Comparison of ENCODE assay signal across 22 mouse cellular contexts in genomic region chr2:130432157-130432556, GRCm38 (mm10). TPM values are rescaled to one million over a fixed set of nuclear protein-coding genes. Genes with fewer than 3 reads are reported as not detected.
DNase-seq lines count a peak whose midpoint lies in the region; ATAC-seq lines count a peak whose summit lies in the region.
"Had no signal": no experiment of that assay in that cellular context is flagged by ENCODE, and none has a peak within 500 bp of the region (broad histone marks: within the 10 kb centered on the region; RNA-seq: fewer than 3 reads in every experiment).

No protein-coding gene starts in this region.

- H3K9ac ChIP-seq in forebrain, embryonic 14.5 days (ENCODE audit: low read length), result no peak overlapping the region
- H3K9ac ChIP-seq in forebrain, embryonic 12.5 days, result no peak overlapping the region
- no peak overlapping the region for H3K9ac ChIP-seq in forebrain, embryonic 16.5 days (replicated peaks; ENCODE audit: low read depth, low read length)
- 0 out of 2 replicates have a peak overlapping the region, but pooled peaks have one; percentile 19 for H3K9ac ChIP-seq in heart, embryonic 13.5 days
- no peak overlapping the region for H3K9ac ChIP-seq in heart, embryonic 12.5 days
- H3K9ac ChIP-seq: embryonic facial prominence, embryonic 12.5 days had no signal

- no peaks in the 10 kb centered on the region for H3K27me3 ChIP-seq in forebrain, embryonic 14.5 days (replicated peaks; ENCODE audit: control insufficient read depth, insufficient read depth, low read length)
- H3K27me3 ChIP-seq in forebrain, embryonic 12.5 days, result no peaks in the 10 kb centered on the region
- no peaks in the 10 kb centered on the region for H3K27me3 ChIP-seq in forebrain, embryonic 16.5 days (replicated peaks; ENCODE audit: control insufficient read depth, insufficient read depth, low read length)
- no peaks in the 10 kb centered on the region for H3K27me3 ChIP-seq in forebrain, embryonic 10.5 days (ENCODE audit: poor library complexity, severe bottlenecking)
- H3K27me3 ChIP-seq in heart, embryonic 13.5 days (replicated peaks), result no peaks in the 10 kb centered on the region
- H3K27me3 ChIP-seq in heart, embryonic 12.5 days (replicated peaks), result no peaks in the 10 kb centered on the region
- H3K27me3 ChIP-seq: CH12.LX; embryonic facial prominence, embryonic 12.5 days; Patski had no signal

- H3K27ac ChIP-seq in forebrain, embryonic 14.5 days (ENCODE audit: low read depth, low read length), result no peak overlapping the region
- no peak overlapping the region for H3K27ac ChIP-seq in forebrain, embryonic 12.5 days
- H3K27ac ChIP-seq in forebrain, embryonic 16.5 days (ENCODE audit: low read length), result peak overlapping the region; percentile 37
- no peak overlapping the region for H3K27ac ChIP-seq in forebrain, embryonic 10.5 days
- no peak overlapping the region for H3K27ac ChIP-seq in heart, embryonic 13.5 days (replicated peaks)
- no peak overlapping the region for H3K27ac ChIP-seq in heart, embryonic 12.5 days (ENCODE audit: poor library complexity, severe bottlenecking)
- H3K27ac ChIP-seq: embryonic facial prominence, embryonic 10.5 days; embryonic facial prominence, embryonic 12.5 days had no signal

- 0 out of 2 replicates have a peak, but pooled peaks cover 2% of the 10 kb centered on the region for H3K36me3 ChIP-seq in forebrain, embryonic 14.5 days (ENCODE audit: control insufficient read depth, insufficient read depth, low read length)
- peaks cover 8% of the 10 kb centered on the region; the same call in 1 of the 2 replicates for H3K36me3 ChIP-seq in forebrain, embryonic 12.5 days (replicated peaks)
- no peaks in the 10 kb centered on the region for H3K36me3 ChIP-seq in forebrain, embryonic 16.5 days (ENCODE audit: control insufficient read depth, insufficient read depth)
- H3K36me3 ChIP-seq in forebrain, embryonic 10.5 days (replicated peaks), result peaks cover 38% of the 10 kb centered on the region
- peaks cover 10% of the 10 kb centered on the region for H3K36me3 ChIP-seq in heart, embryonic 13.5 days
- H3K36me3 ChIP-seq in heart, embryonic 12.5 days, result peaks cover 11% of the 10 kb centered on the region

- H3K4me1 ChIP-seq in forebrain, embryonic 14.5 days (ENCODE audit: control insufficient read depth, insufficient read depth, low read length), result no peaks in the 10 kb centered on the region
- H3K4me1 ChIP-seq in forebrain, embryonic 12.5 days, result no peaks in the 10 kb centered on the region
- no peaks in the 10 kb centered on the region for H3K4me1 ChIP-seq in forebrain, embryonic 16.5 days (replicated peaks; ENCODE audit: control insufficient read depth, insufficient read depth, low read length)
- no peaks in the 10 kb centered on the region for H3K4me1 ChIP-seq in forebrain, embryonic 10.5 days
- peaks cover 26% of the 10 kb centered on the region for H3K4me1 ChIP-seq in heart, embryonic 13.5 days
- peaks cover 13% of the 10 kb centered on the region for H3K4me1 ChIP-seq in heart, embryonic 12.5 days (replicated peaks)
- H3K4me1 ChIP-seq: embryonic facial prominence, embryonic 10.5 days; embryonic facial prominence, embryonic 12.5 days had no signal

- no peak overlapping the region for H3K4me2 ChIP-seq in forebrain, embryonic 14.5 days (ENCODE audit: low read length)
- no peak overlapping the region for H3K4me2 ChIP-seq in forebrain, embryonic 12.5 days
- H3K4me2 ChIP-seq in forebrain, embryonic 16.5 days (ENCODE audit: low read length), result no peak overlapping the region
- H3K4me2 ChIP-seq in heart, embryonic 13.5 days, result no peak overlapping the region
- no peak overlapping the region for H3K4me2 ChIP-seq in heart, embryonic 12.5 days
- H3K4me2 ChIP-seq: embryonic facial prominence, embryonic 12.5 days had no signal

- ATAC-seq in forebrain, embryonic 14.5 days, result no peak
- ATAC-seq in forebrain, embryonic 12.5 days (ENCODE audit: low FRiP score), result no peak
- ATAC-seq in forebrain, embryonic 16.5 days, result peak; percentile 67
- no peak for ATAC-seq in heart, embryonic 13.5 days (ENCODE audit: extremely low read depth, insufficient number of reproducible peaks, low FRiP score, low TSS enrichment)
- ATAC-seq in heart, embryonic 12.5 days (ENCODE audit: insufficient number of reproducible peaks, low FRiP score), result no peak
- ATAC-seq: activated CD4-positive, CD25-positive, alpha-beta regulatory T cell, adult 4 months; CD4-positive, CD25-positive, alpha-beta regulatory T cell, adult 4 months; Patski had no signal

- no peak overlapping the region for H3K4me3 ChIP-seq in forebrain, embryonic 14.5 days (ENCODE audit: low read depth, low read length)
- H3K4me3 ChIP-seq in forebrain, embryonic 12.5 days (replicated peaks), result no peak overlapping the region
- no peak overlapping the region for H3K4me3 ChIP-seq in forebrain, embryonic 16.5 days (replicated peaks; ENCODE audit: low read length)
- H3K4me3 ChIP-seq in forebrain, embryonic 10.5 days, result no peak overlapping the region
- H3K4me3 ChIP-seq in heart, embryonic 13.5 days, result no peak overlapping the region
- no peak overlapping the region for H3K4me3 ChIP-seq in heart, embryonic 12.5 days
- H3K4me3 ChIP-seq: embryonic facial prominence, embryonic 10.5 days; embryonic facial prominence, embryonic 12.5 days had no signal

- no peaks in the 10 kb centered on the region for H3K9me3 ChIP-seq in forebrain, embryonic 14.5 days (replicated peaks; ENCODE audit: control insufficient read depth, low read length)
- no peaks in the 10 kb centered on the region for H3K9me3 ChIP-seq in forebrain, embryonic 12.5 days
- no peaks in the 10 kb centered on the region for H3K9me3 ChIP-seq in forebrain, embryonic 16.5 days (ENCODE audit: control insufficient read depth, low read length)
- no peaks in the 10 kb centered on the region for H3K9me3 ChIP-seq in forebrain, embryonic 10.5 days
- H3K9me3 ChIP-seq in heart, embryonic 13.5 days, result no peaks in the 10 kb centered on the region
- H3K9me3 ChIP-seq in heart, embryonic 12.5 days (replicated peaks), result no peaks in the 10 kb centered on the region
- H3K9me3 ChIP-seq: embryonic facial prominence, embryonic 10.5 days; embryonic facial prominence, embryonic 12.5 days; G1E had no signal

- WGBS in forebrain, embryonic 14.5 days, result 81% methylated on average over 3 of the region's 3 CpGs
- WGBS in forebrain, embryonic 12.5 days, result 89% methylated on average over 3 of the region's 3 CpGs
- WGBS in forebrain, embryonic 16.5 days, result 67% methylated on average over 3 of the region's 3 CpGs
- WGBS in forebrain, embryonic 10.5 days, result 95% methylated on average over 3 of the region's 3 CpGs
- WGBS in heart, embryonic 13.5 days, result 68% methylated on average over 3 of the region's 3 CpGs
- WGBS in heart, embryonic 12.5 days, result 71% methylated on average over 3 of the region's 3 CpGs

- peak; percentile 5 for DNase-seq in forebrain, embryonic 14.5 days (ENCODE audit: low spot score)
- DNase-seq in forebrain, embryonic 10.5 days (ENCODE audit: extremely low spot score, low spot score), result no peak
- DNase-seq: adrenal gland, adult 8-10 months; B cell, adult 2 months; cerebellum, adult 11-12 months; cerebellum, adult 2 months; cerebellum, adult 9-10 months; cerebellum, postnatal 10 days; cerebellum, postnatal 25 days had no signal

RNA-seq across cellular contexts. Expression of gene Pced1a, which starts 7.7 kb away (rescaled TPM):
- 8.9 and 12.0 TPM in 2 replicates for polyA plus RNA-seq in forebrain, embryonic 14.5 days (2014; fragmentation: Nextera tagmentation; extraction: Ambion mirVana)
- 10.9 TPM in 2 replicates for polyA plus RNA-seq in forebrain, embryonic 12.5 days (2016; fragmentation: Nextera tagmentation; extraction: Ambion mirVana)
- 17.3 and 17.8 TPM in 2 replicates for polyA plus RNA-seq in forebrain, embryonic 16.5 days (2015; fragmentation: Nextera tagmentation; extraction: Ambion mirVana)
- polyA plus RNA-seq in forebrain, embryonic 10.5 days (2016; fragmentation: Nextera tagmentation; extraction: Ambion mirVana), result 11.8 and 12.4 TPM in 2 replicates
- 7.0 and 7.1 TPM in 2 replicates for polyA plus RNA-seq in heart, embryonic 13.5 days (2015; fragmentation: Nextera tagmentation; extraction: Ambion mirVana)
- polyA plus RNA-seq in heart, embryonic 12.5 days (2016; fragmentation: Nextera tagmentation; extraction: Ambion mirVana), result 7.5 and 9.0 TPM in 2 replicates

RNA-seq across cellular contexts. Expression of gene Vps16, which starts 8.0 kb away (rescaled TPM):
- polyA plus RNA-seq in forebrain, embryonic 14.5 days (2014; fragmentation: Nextera tagmentation; extraction: Ambion mirVana), result 92.2 and 99.3 TPM in 2 replicates
- 133 and 137 TPM in 2 replicates for polyA plus RNA-seq in forebrain, embryonic 12.5 days (2016; fragmentation: Nextera tagmentation; extraction: Ambion mirVana)
- 134 and 138 TPM in 2 replicates for polyA plus RNA-seq in forebrain, embryonic 16.5 days (2015; fragmentation: Nextera tagmentation; extraction: Ambion mirVana)
- polyA plus RNA-seq in forebrain, embryonic 10.5 days (2016; fragmentation: Nextera tagmentation; extraction: Ambion mirVana), result 110 and 122 TPM in 2 replicates
- 51.8 and 55.4 TPM in 2 replicates for polyA plus RNA-seq in heart, embryonic 13.5 days (2015; fragmentation: Nextera tagmentation; extraction: Ambion mirVana)
- polyA plus RNA-seq in heart, embryonic 12.5 days (2016; fragmentation: Nextera tagmentation; extraction: Ambion mirVana), result 63.5 and 63.9 TPM in 2 replicates

RNA-seq across cellular contexts. Expression of gene Ptpra, which starts 17.9 kb away (rescaled TPM):
- polyA plus RNA-seq in forebrain, embryonic 14.5 days (2014; fragmentation: Nextera tagmentation; extraction: Ambion mirVana), result 130 and 135 TPM in 2 replicates
- polyA plus RNA-seq in forebrain, embryonic 12.5 days (2016; fragmentation: Nextera tagmentation; extraction: Ambion mirVana), result 130 and 138 TPM in 2 replicates
- polyA plus RNA-seq in forebrain, embryonic 16.5 days (2015; fragmentation: Nextera tagmentation; extraction: Ambion mirVana), result 152 and 160 TPM in 2 replicates
- polyA plus RNA-seq in forebrain, embryonic 10.5 days (2016; fragmentation: Nextera tagmentation; extraction: Ambion mirVana), result 89.1 and 90.6 TPM in 2 replicates
- 64.0 and 64.6 TPM in 2 replicates for polyA plus RNA-seq in heart, embryonic 13.5 days (2015; fragmentation: Nextera tagmentation; extraction: Ambion mirVana)
- 86.1 and 86.3 TPM in 2 replicates for polyA plus RNA-seq in heart, embryonic 12.5 days (2016; fragmentation: Nextera tagmentation; extraction: Ambion mirVana)

RNA-seq across cellular contexts. Expression of gene Tmem239, which starts 25.9 kb away (rescaled TPM):
- polyA plus RNA-seq in forebrain, embryonic 14.5 days (2014; fragmentation: Nextera tagmentation; extraction: Ambion mirVana), result not detected in 2 replicates
- 0.15 TPM in 1 of 2 replicates, not detected in the other for polyA plus RNA-seq in forebrain, embryonic 12.5 days (2016; fragmentation: Nextera tagmentation; extraction: Ambion mirVana)
- polyA plus RNA-seq in forebrain, embryonic 16.5 days (2015; fragmentation: Nextera tagmentation; extraction: Ambion mirVana), result 0.27 TPM in 1 of 2 replicates, not detected in the other
- polyA plus RNA-seq in forebrain, embryonic 10.5 days (2016; fragmentation: Nextera tagmentation; extraction: Ambion mirVana), result not detected in 2 replicates
- polyA plus RNA-seq in heart, embryonic 13.5 days (2015; fragmentation: Nextera tagmentation; extraction: Ambion mirVana), result 0.11 TPM in 1 of 2 replicates, not detected in the other
- polyA plus RNA-seq in heart, embryonic 12.5 days (2016; fragmentation: Nextera tagmentation; extraction: Ambion mirVana), result not detected in 2 replicates
- polyA plus RNA-seq: activated CD4-positive, CD25-positive, alpha-beta regulatory T cell, adult 4 months; CD4-positive, CD25-positive, alpha-beta regulatory T cell, adult 4 months; cerebellum, adult 2 months; cortical plate, adult 2 months; embryonic facial prominence, embryonic 10.5 days; embryonic facial prominence, embryonic 14.5 days; G1E; Patski had no signal

RNA-seq across cellular contexts. Expression of gene 1700020A23Rik, which starts 27.1 kb away (rescaled TPM):
- not detected in 2 replicates for polyA plus RNA-seq in forebrain, embryonic 14.5 days (2014; fragmentation: Nextera tagmentation; extraction: Ambion mirVana)
- polyA plus RNA-seq in forebrain, embryonic 12.5 days (2016; fragmentation: Nextera tagmentation; extraction: Ambion mirVana), result not detected in 2 replicates
- 0.73 and 0.86 TPM in 2 replicates for polyA plus RNA-seq in forebrain, embryonic 16.5 days (2015; fragmentation: Nextera tagmentation; extraction: Ambion mirVana)
- polyA plus RNA-seq in forebrain, embryonic 10.5 days (2016; fragmentation: Nextera tagmentation; extraction: Ambion mirVana), result 0.21 and 0.32 TPM in 2 replicates
- polyA plus RNA-seq in heart, embryonic 13.5 days (2015; fragmentation: Nextera tagmentation; extraction: Ambion mirVana), result not detected in 2 replicates
- polyA plus RNA-seq in heart, embryonic 12.5 days (2016; fragmentation: Nextera tagmentation; extraction: Ambion mirVana), result not detected in 2 replicates
- polyA plus RNA-seq: activated CD4-positive, CD25-positive, alpha-beta regulatory T cell, adult 4 months; CD4-positive, CD25-positive, alpha-beta regulatory T cell, adult 4 months; cerebellum, adult 2 months; cortical plate, adult 2 months; embryonic facial prominence, embryonic 10.5 days; embryonic facial prominence, embryonic 12.5 days; embryonic facial prominence, embryonic 14.5 days; G1E; Patski had no signal
